Mouse (Mus musculus) limb, embryonic 15.5 days (tissue): ENCODE measurements around the gene Rai14. TPM values are rescaled to one million over a fixed set of nuclear protein-coding genes. Genes with fewer than 3 reads are reported as not detected.
A peak's percentile ranks its signal among the peaks of the same experiment; 100 is the strongest.

Source experiments
- ATAC-seq: fragments of 200-750 bp; cut with Nextera tagmentation; 2 replicates; pipeline ENCODE4 v1.8.0; 2017; ENCODE audit warnings: low read depth, moderate TSS enrichment; ENCODE audit not compliant: insufficient number of reproducible peaks, low FRiP score, low TSS enrichment
- H3K27ac ChIP-seq: fragments of 300-500 bp; sonication (generic); 2 replicates; pipeline ENCODE4 v1.5.1; 2015; ENCODE audit warnings: moderate library complexity, mild to moderate bottlenecking, inconsistent platforms
- H3K27me3 ChIP-seq: fragments of 300-500 bp; sonication (generic); 2 replicates; pipeline ENCODE4 v1.6.1; 2015; ENCODE audit warnings: inconsistent platforms
- H3K36me3 ChIP-seq: fragments of 300-500 bp; sonication (generic); 2 replicates; pipeline ENCODE4 v1.6.1; 2015; ENCODE audit warnings: inconsistent platforms
- H3K4me1 ChIP-seq: fragments of 300-500 bp; sonication (generic); 2 replicates; pipeline ENCODE4 v1.6.1; 2015; ENCODE audit warnings: inconsistent platforms
- H3K4me2 ChIP-seq: fragments of 300-500 bp; sonication (generic); 2 replicates; pipeline ENCODE4 v1.6.1; 2015; ENCODE audit warnings: mild to moderate bottlenecking, inconsistent platforms
- H3K4me3 ChIP-seq: fragments of 300-500 bp; sonication (generic); 2 replicates; pipeline ENCODE4 v1.5.1; 2015; ENCODE audit warnings: mild to moderate bottlenecking, inconsistent platforms
- H3K9ac ChIP-seq: fragments of 300-500 bp; sonication (generic); 2 replicates; pipeline ENCODE4 v1.6.1; 2015; ENCODE audit warnings: inconsistent platforms
- H3K9me3 ChIP-seq: fragments of 300-500 bp; sonication (generic); 2 replicates; pipeline ENCODE4 v1.6.1; 2016; ENCODE audit warnings: inconsistent platforms
- WGBS: fragments of 180-500 bp; shearing (Covaris S2); methylation state at CpG from one replicate; pipeline ENCODE4 v1.1.7; 2015; 5-methylcytosine and 5-hydroxymethylcytosine counted together
- polyA plus RNA-seq: library from polyadenylated mRNA; unstranded; fragments of >200 nt; fragmentation: Nextera tagmentation; extraction: Ambion mirVana; gene quantifications from 2 replicates; pipeline ENCODE4 v1.2.1, GENCODE M21; 2015

Gene Rai14
- 48.2 and 56.9 TPM in 2 replicates for polyA plus RNA-seq

DNA sequence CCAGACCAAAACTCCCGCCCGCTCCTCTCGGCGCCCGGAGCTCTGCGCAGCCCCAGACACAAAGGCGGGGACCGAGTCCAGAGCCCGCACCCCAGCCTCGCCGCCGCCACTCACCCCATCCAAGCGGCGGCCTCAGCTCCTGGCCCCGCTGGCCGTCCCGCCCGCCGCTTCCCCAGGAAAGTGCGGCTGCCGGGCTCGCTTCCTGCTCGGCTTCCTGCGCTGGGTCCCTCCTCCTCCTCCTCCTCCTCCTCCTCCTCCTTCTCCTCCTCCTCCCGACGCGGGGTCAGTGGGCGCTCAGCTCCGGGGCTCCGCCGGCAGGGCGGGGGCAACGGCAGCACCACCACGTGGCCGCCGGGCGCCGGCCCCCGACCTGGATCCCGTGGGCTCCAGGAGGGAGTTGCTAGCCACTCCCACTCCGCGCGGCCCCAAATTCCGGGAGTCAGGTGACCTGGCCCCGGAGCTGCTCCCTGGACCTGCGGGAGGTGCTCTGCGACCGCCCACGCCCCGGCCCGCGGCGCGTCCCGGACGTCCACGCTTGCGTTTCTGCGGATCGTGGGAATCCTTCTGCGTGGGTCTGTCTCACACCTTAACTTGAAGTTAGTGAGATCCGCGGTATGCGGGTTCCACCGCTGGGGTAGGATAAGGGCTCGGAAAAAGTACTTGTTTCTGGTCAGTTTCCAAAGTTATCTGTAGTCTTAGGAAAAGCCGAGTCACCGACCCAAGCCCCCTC is at the start of gene Rai14:
Rai14 (minus strand) TSS at position 216 of the 730 bp plus-strand sequence.
- Histone ChIP-seq H3K9ac (peak within 1 kb of the TSS; percentile 94), H3K27me3 (no peaks in the 10 kb centered on the region), H3K36me3 (no peaks in the 10 kb centered on the region), H3K4me1 (peaks cover 27% of the 10 kb centered on the region), H3K4me3 (peak within 1 kb of the TSS; percentile 81), H3K27ac (peak within 1 kb of the TSS; percentile 95), H3K9me3 (no peaks in the 10 kb centered on the region; the same call in 1 of the 2 replicates), H3K4me2 (peak within 1 kb of the TSS; percentile 63)
- under 1% methylated on average over 57 of the region's 68 CpGs for WGBS
- ATAC-seq: peak; percentile 87

- 88% methylated on average over 6 of the region's 6 CpGs for WGBS
- no peak overlapping the region for H3K27ac ChIP-seq
- H3K9me3 ChIP-seq: no peaks in the 10 kb centered on the region
- no peaks in the 10 kb centered on the region for H3K27me3 ChIP-seq
- no peak overlapping the region for H3K4me3 ChIP-seq
- no peaks in the 10 kb centered on the region; the same call in 1 of the 2 replicates for H3K4me1 ChIP-seq
- H3K36me3 ChIP-seq: no peaks in the 10 kb centered on the region
- H3K9ac ChIP-seq: no peak overlapping the region
- no peak for ATAC-seq
- no peak overlapping the region for H3K4me2 ChIP-seq
Observed at GRCm38 (mm10) chr15:10761441-10761840, 47.0 kb upstream of the Rai14 start.

DNA sequence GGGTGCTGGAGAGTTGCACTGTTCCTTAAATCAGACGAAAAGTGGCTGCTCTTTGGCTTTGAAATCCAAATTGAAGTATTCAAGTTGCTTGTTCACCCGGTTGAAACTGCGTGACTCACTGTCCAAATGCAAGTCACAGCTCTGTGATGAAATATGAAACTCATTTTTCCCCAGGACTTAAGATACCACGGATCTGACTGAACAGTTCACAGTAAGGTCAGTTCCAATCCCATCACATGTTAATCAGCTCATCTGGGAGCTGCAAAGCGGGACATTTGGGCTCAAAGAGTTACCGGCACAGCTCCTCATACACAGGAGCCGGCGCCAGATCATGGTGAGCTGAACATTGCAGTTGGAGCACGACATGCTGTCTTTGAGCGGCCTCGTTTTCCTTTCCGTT is 45.6 kb upstream of the Rai14 start:
- no peak overlapping the region for H3K4me3 ChIP-seq
- no peak overlapping the region for H3K9ac ChIP-seq
- no peaks in the 10 kb centered on the region for H3K36me3 ChIP-seq
- ATAC-seq: no peak
- no peaks in the 10 kb centered on the region for H3K9me3 ChIP-seq
- H3K27me3 ChIP-seq: no peaks in the 10 kb centered on the region
- no peaks in the 10 kb centered on the region; the same call in 1 of the 2 replicates for H3K4me1 ChIP-seq
- WGBS: 68% methylated on average over 12 of the region's 12 CpGs
- H3K27ac ChIP-seq: no peak overlapping the region
- H3K4me2 ChIP-seq: no peak overlapping the region

GRCm38 (mm10) chr15:10759440-10759839 is 45.0 kb upstream of the Rai14 start:
- H3K27me3 ChIP-seq: no peaks in the 10 kb centered on the region
- no peak overlapping the region for H3K9ac ChIP-seq
- no peak for ATAC-seq
- H3K4me2 ChIP-seq: no peak overlapping the region
- H3K9me3 ChIP-seq: no peaks in the 10 kb centered on the region
- H3K4me1 ChIP-seq: no peaks in the 10 kb centered on the region; the same call in 1 of the 2 replicates
- H3K4me3 ChIP-seq: no peak overlapping the region
- H3K27ac ChIP-seq: no peak overlapping the region
- 92% methylated on average over 4 of the region's 4 CpGs for WGBS
- no peaks in the 10 kb centered on the region for H3K36me3 ChIP-seq

DNA sequence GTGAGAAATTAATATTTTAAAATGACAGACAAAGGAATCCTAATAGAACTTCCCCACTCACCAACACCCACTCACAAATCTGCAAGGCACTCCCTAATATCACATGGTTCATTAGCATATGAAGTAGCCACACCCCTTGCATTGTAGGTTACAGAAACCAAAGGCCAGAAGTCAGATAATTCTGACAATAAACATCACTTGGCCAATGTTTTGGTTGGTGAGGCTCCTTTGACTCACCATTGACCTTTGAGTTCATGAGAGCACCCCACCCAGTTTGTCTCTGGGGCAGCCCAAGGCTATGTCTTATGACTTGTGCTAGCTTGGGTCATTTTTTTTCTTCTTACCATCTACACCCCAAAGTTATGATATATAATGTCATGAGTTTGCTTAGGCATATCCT is 44.4 kb upstream of the Rai14 start:
- Histone ChIP-seq H3K27me3 (no peaks in the 10 kb centered on the region), H3K36me3 (no peaks in the 10 kb centered on the region), H3K9me3 (no peaks in the 10 kb centered on the region), H3K4me3 (no peak overlapping the region), H3K4me1 (no peaks in the 10 kb centered on the region; the same call in 1 of the 2 replicates), H3K27ac (no peak overlapping the region), H3K9ac (no peak overlapping the region), H3K4me2 (no peak overlapping the region)
- ATAC-seq: no peak

DNA sequence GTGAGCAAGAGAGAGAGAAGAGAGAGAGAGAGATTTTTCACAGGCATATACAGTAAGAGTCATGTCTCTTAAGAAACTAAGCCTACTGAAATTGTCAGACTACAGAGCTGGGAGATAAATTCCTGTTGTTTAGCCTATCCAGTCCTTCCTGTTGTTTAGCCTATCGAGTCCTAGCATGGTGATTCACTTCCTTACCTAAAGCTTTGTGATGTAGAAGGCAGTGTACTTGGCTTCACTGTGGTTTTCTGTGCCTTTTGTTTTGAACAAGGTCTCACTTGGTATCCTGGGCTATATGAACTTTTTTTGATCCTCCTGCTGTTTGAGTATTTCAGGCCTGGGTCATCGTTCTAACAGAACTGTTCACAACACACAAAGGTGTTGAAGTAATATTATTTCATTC is 36.7 kb upstream of the Rai14 start:
- no peaks in the 10 kb centered on the region for H3K9me3 ChIP-seq
- WGBS: 80% methylated on average over 2 of the region's 2 CpGs

DNA sequence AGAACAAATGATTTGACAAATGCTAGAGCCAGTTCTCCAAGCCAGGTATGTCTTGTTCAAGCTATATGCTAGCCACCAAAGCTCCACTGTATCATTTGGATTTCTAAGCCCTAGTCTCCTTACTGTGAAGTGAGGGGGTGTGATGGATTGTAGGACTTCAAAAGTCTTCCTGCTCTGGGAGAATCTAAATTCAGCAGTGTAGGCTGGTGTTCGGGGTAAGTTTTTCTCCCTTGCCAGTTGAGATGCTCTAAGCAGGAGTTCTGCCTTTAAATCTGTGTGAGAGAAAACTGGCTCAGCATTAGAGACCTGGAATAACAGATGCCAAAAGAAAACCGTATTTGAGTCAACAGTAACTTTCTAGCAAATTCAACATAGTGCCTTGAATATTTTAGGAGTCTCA is 35.9 kb upstream of the Rai14 start:
- ATAC-seq: no peak
- H3K27me3 ChIP-seq: no peaks in the 10 kb centered on the region
- H3K36me3 ChIP-seq: no peaks in the 10 kb centered on the region
- H3K4me2 ChIP-seq: no peak overlapping the region
- H3K27ac ChIP-seq: no peak overlapping the region
- no peaks in the 10 kb centered on the region for H3K9me3 ChIP-seq
- H3K9ac ChIP-seq: no peak overlapping the region
- no peak overlapping the region for H3K4me3 ChIP-seq
- 63% methylated on average over 2 of the region's 2 CpGs for WGBS
- peaks cover 6% of the 10 kb centered on the region for H3K4me1 ChIP-seq

More for the DNA sequence above, 36.7 kb upstream of the Rai14 start:
- Histone ChIP-seq H3K36me3 (no peaks in the 10 kb centered on the region), H3K27me3 (no peaks in the 10 kb centered on the region), H3K4me1 (peaks cover 6% of the 10 kb centered on the region), H3K4me2 (no peak overlapping the region), H3K4me3 (no peak overlapping the region), H3K27ac (no peak overlapping the region), H3K9ac (no peak overlapping the region)
- ATAC-seq: no peak

DNA sequence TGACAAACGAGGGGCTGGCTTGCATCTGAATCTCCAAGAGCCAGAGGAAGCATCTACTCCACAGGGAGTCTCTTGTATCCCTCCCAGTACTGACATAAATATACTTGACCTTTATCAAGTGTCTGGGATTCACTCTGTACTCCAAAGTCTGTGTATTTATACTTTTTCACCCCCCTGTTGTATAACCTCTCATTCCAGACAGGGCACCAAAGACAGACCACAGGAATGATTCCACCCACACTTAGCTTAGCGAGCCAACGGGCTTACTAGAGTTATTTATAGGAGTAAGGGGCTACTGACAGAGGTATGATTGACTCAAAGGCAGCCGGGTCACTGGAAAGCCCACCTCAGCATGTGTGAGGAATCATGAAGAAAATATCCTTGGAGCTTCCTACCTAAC is 35.3 kb upstream of the Rai14 start:
- no peaks in the 10 kb centered on the region for H3K9me3 ChIP-seq
- ATAC-seq: no peak
- no peaks in the 10 kb centered on the region for H3K27me3 ChIP-seq
- H3K27ac ChIP-seq: no peak overlapping the region
- H3K9ac ChIP-seq: no peak overlapping the region
- no peaks in the 10 kb centered on the region for H3K36me3 ChIP-seq
- WGBS: 64% methylated on average over 4 of the region's 4 CpGs
- H3K4me3 ChIP-seq: no peak overlapping the region
- no peak overlapping the region for H3K4me2 ChIP-seq
- peaks cover 6% of the 10 kb centered on the region for H3K4me1 ChIP-seq

DNA sequence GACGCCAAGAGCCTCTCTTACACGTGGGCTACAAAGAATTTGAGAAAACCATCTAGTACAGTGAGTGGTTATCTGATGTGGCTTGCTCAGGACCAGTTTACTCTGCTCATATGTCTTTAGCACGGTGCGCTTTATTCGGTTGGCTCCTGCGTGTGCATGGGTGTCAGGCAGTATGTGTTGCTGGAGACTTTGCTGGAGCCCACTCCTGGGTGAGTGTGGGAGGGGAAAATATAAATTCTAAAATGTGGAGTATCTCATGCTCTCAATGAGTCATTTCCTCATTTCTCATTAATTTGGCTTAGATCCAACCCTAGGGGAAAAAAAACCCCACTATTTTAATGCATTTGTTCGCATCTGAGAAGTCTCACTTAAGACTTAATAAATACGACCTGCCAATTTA is 33.2 kb upstream of the Rai14 start:
- Histone ChIP-seq H3K4me2 (no peak overlapping the region), H3K9ac (no peak overlapping the region), H3K36me3 (no peaks in the 10 kb centered on the region), H3K4me1 (peaks cover 6% of the 10 kb centered on the region), H3K27me3 (no peaks in the 10 kb centered on the region), H3K4me3 (no peak overlapping the region), H3K9me3 (no peaks in the 10 kb centered on the region), H3K27ac (no peak overlapping the region)
- 52% methylated on average over 8 of the region's 8 CpGs for WGBS
- no peak for ATAC-seq

DNA sequence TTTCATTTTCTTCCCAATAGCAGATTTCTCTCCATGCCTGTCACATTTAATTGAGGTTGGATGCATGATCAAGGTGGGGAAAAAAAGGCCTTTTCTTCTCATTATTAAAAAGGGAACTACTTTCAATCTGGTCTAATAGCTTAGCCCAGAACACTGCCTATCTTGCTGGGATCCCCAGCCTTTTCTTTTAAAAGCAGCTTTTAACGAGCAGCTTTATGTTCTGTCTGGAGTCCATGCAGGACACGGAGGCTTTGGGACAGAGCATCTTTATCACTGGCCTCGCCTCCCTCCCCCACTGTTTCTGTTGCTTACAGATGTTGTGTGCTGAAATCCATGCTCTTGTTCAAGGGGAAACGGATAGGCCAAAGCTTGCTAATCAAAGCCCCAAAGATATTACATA is 32.8 kb upstream of the Rai14 start:
- WGBS: 30% methylated on average over 4 of the region's 4 CpGs
- Histone ChIP-seq H3K27me3 (no peaks in the 10 kb centered on the region), H3K9me3 (no peaks in the 10 kb centered on the region), H3K27ac (no peak overlapping the region), H3K4me2 (no peak overlapping the region), H3K4me1 (peaks cover 6% of the 10 kb centered on the region), H3K9ac (no peak overlapping the region), H3K4me3 (no peak overlapping the region), H3K36me3 (no peaks in the 10 kb centered on the region)
- ATAC-seq: no peak

DNA sequence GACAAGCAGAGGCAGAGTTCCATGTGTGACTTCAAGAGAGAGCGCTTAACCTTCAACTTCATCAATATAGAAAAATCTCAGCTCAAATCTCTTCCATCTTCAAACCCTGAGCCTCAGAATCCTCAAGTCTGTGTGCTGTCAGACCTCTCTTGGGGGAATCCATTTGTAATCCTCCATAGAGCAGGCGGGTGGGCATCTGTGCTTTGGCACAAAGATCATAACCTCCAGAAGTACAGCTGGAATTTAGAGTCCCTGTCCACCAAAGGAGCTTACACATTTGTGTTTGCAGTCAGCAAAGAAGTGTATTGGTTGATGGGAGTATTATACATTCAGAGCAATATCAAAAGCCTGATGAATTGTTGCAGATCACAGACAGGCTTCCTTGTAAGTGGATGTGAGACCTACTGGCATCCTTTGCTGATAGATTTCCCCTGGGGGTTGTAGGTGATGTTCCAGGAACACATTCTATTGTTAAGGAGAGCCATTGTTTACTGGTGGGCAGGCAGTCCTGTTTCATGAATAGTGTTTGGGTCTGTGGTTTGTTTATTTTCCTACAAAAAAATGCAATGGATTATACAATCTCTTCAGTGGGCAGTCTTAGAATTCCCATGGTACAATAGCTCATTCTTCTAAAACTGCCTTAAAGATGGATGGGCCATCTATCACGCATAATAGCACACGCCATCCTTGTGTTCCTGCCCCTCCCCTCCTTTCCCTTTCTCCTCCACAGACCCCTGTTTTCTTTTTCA is 32.1 kb upstream of the Rai14 start:
- 88% methylated on average over 4 of the region's 4 CpGs for WGBS
- H3K4me3 ChIP-seq: no peak overlapping the region
- H3K27me3 ChIP-seq: no peaks in the 10 kb centered on the region
- H3K27ac ChIP-seq: no peak overlapping the region
- no peak for ATAC-seq
- no peak overlapping the region for H3K9ac ChIP-seq
- H3K4me1 ChIP-seq: peaks cover 6% of the 10 kb centered on the region
- H3K36me3 ChIP-seq: no peaks in the 10 kb centered on the region
- no peaks in the 10 kb centered on the region for H3K9me3 ChIP-seq
- H3K4me2 ChIP-seq: no peak overlapping the region

GRCm38 (mm10) chr15:10742441-10742840 is 28.0 kb upstream of the Rai14 start:
- no peak overlapping the region for H3K27ac ChIP-seq

More at GRCm38 (mm10) chr15:10742441-10742840, 28.0 kb upstream of the Rai14 start:
- Histone ChIP-seq H3K4me2 (no peak overlapping the region), H3K4me1 (peaks cover 12% of the 10 kb centered on the region), H3K9me3 (no peaks in the 10 kb centered on the region), H3K36me3 (no peaks in the 10 kb centered on the region), H3K9ac (no peak overlapping the region), H3K27me3 (no peaks in the 10 kb centered on the region), H3K4me3 (no peak overlapping the region)
- WGBS: 65% methylated on average over 6 of the region's 6 CpGs
- no peak for ATAC-seq
